Mouse (Mus musculus) liver, adult 2 months (tissue): ENCODE results near the gene Kctd13.

ENCODE experiments used
- CTCF ChIP-seq: fragments of 200-500 bp; IDR thresholded peaks from 2 replicates; pipeline ENCODE4 v1.5.1; 2011; ENCODE audit warnings: low read depth, low read length, control low read depth
- POLR2A ChIP-seq: fragments of 200-500 bp; IDR thresholded peaks from 2 replicates; pipeline ENCODE4 v1.6.1; 2011; ENCODE audit warnings: low read length, control low read depth; ENCODE audit not compliant: insufficient read depth; ENCODE audit errors: extremely low read depth

- TF ChIP-seq CTCF (no peak), POLR2A (no peak)
Observed at GRCm38 (mm10) chr7:126975893-126975949, 47.0 kb downstream of the Kctd13 start, which contains the start of gene Cdipt.
